Mouse (Mus musculus) stomach, embryonic 14.5 days (tissue): Measurements from ENCODE around the gene Zfp146. TPM values are rescaled to one million over a fixed set of nuclear protein-coding genes. Genes with fewer than 3 reads are reported as not detected.
"Not testable (repeated sequence)": the region's sequence is repeated elsewhere in the genome, so short reads cannot be mapped to it uniquely, and the experiment has no call there.

Source experiments
- ATAC-seq: fragments of 200-750 bp; cut with Nextera tagmentation; 2 replicates; pipeline ENCODE4 v1.8.0; 2017; ENCODE audit warnings: low read depth, moderate TSS enrichment; ENCODE audit not compliant: insufficient number of reproducible peaks, insufficient read depth, low FRiP score
- H3K27ac ChIP-seq: fragments of 300-500 bp; sonication (generic); 2 replicates; pipeline ENCODE4 v1.5.1; 2014; ENCODE audit warnings: mild to moderate bottlenecking, low read length, moderate library complexity, mixed read lengths
- H3K27me3 ChIP-seq: fragments of 300-500 bp; sonication (generic); 2 replicates; pipeline ENCODE4 v1.6.1; 2014; ENCODE audit warnings: low read length, control low read depth, mixed read lengths; ENCODE audit not compliant: control insufficient read depth, insufficient read depth
- H3K36me3 ChIP-seq: fragments of 300-500 bp; sonication (generic); 2 replicates; pipeline ENCODE4 v1.6.1; 2014; ENCODE audit warnings: mild to moderate bottlenecking, control low read depth, low read length, moderate library complexity, mixed read lengths; ENCODE audit not compliant: control insufficient read depth, insufficient read depth
- H3K4me1 ChIP-seq: fragments of 300-500 bp; sonication (generic); 2 replicates; pipeline ENCODE4 v1.6.1; 2014; ENCODE audit warnings: low read length, control low read depth, mixed read lengths; ENCODE audit not compliant: control insufficient read depth, insufficient read depth
- H3K4me2 ChIP-seq: fragments of 300-500 bp; sonication (generic); replicated peaks from 2 replicates; pipeline ENCODE4 v1.6.1; 2014; ENCODE audit warnings: low read depth, low read length, control low read depth
- H3K4me3 ChIP-seq: fragments of 300-500 bp; sonication (generic); 2 replicates; pipeline ENCODE4 v1.5.1; 2014; ENCODE audit warnings: low read depth, low read length, control low read depth
- H3K9ac ChIP-seq: fragments of 300-500 bp; sonication (generic); replicated peaks from 2 replicates; pipeline ENCODE4 v1.6.1; 2014; ENCODE audit warnings: low read depth, mild to moderate bottlenecking, control low read depth, low read length, moderate library complexity, mixed read lengths
- H3K9me3 ChIP-seq: fragments of 300-500 bp; sonication (generic); 2 replicates; pipeline ENCODE4 v1.6.1; 2016; ENCODE audit warnings: low read depth, low read length, control low read depth; ENCODE audit not compliant: control insufficient read depth
- WGBS: fragments of 180-500 bp; shearing (Covaris S2); extraction: QIAGEN DNeasy Blood & Tissue Kit; methylation state at CpG from one replicate; pipeline ENCODE4 v1.1.7; 2014; 5-methylcytosine and 5-hydroxymethylcytosine counted together
- polyA plus RNA-seq: library from polyadenylated mRNA; unstranded; fragments of >200 nt; fragmentation: Nextera tagmentation; extraction: Ambion mirVana; gene quantifications from 2 replicates; pipeline ENCODE4 v1.2.1, GENCODE M21; 2014

Gene Zfp146
- polyA plus RNA-seq = 19.6 and 22.3 TPM in 2 replicates

- Histone ChIP-seq H3K27me3 (no peaks in the 10 kb centered on the region), H3K4me1 (peaks cover 12% of the 10 kb centered on the region), H3K27ac (peak within 1 kb of the TSS; percentile 87), H3K9me3 (peaks cover 22% of the 10 kb centered on the region), H3K9ac (peak within 1 kb of the TSS; percentile 83), H3K36me3 (peaks cover 8% of the 10 kb centered on the region), H3K4me2 (peak within 1 kb of the TSS; percentile 80), H3K4me3 (peak within 1 kb of the TSS; percentile 67)
- peak; percentile 97 for ATAC-seq
- under 1% methylated on average over 36 of the region's 36 CpGs for WGBS
These were observed at the start of gene Zfp146 for GRCm38 (mm10) chr7:30169583-30170282. Zfp146 (minus strand) TSS chr7:30169750.

GRCm38 (mm10) chr7:30217277-30217676 is 47.7 kb upstream of the Zfp146 start:
- no peaks in the 10 kb centered on the region for H3K27me3 ChIP-seq
- 75% methylated on average over 2 of the region's 2 CpGs for WGBS
- H3K36me3 ChIP-seq = no peaks in the 10 kb centered on the region
- no peak for ATAC-seq
- no peaks in the 10 kb centered on the region for H3K4me1 ChIP-seq
- no peak overlapping the region for H3K27ac ChIP-seq
- no peak overlapping the region for H3K4me3 ChIP-seq
- no peak overlapping the region for H3K4me2 ChIP-seq
- no peak overlapping the region for H3K9ac ChIP-seq
- no peaks in the 10 kb centered on the region for H3K9me3 ChIP-seq

DNA sequence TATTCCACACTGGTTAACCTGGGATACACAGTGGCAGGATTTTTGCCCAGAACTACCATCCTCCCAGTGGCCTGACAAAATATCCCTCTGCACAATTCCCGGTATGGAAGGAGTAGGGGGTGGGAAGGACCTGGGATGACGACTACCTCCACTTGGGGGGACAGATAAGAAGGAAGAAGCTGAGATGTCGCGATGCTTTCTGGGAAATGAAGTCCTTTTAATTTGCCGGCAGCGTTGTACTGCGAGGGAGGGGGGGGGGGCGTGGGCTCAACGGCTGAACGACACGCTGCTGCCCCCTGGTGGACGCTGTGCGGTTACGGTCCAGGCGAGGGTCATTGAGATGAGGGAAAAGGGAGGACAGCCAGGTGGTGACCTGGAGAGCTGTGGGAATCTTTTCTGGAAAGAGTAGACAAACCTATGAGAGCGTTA is 47.2 kb upstream of the Zfp146 start:
- WGBS = under 1% methylated on average over 16 of the region's 16 CpGs
- Histone ChIP-seq H3K4me1 (no peaks in the 10 kb centered on the region), H3K9me3 (no peaks in the 10 kb centered on the region), H3K27ac (no peak overlapping the region), H3K27me3 (no peaks in the 10 kb centered on the region), H3K9ac (no peak overlapping the region), H3K4me3 (peak overlapping the region; percentile 2; the same call in 1 of the 2 replicates), H3K4me2 (peak overlapping the region; percentile 28; the same call in 1 of the 2 replicates), H3K36me3 (no peaks in the 10 kb centered on the region)
- peak; percentile 64 for ATAC-seq

DNA sequence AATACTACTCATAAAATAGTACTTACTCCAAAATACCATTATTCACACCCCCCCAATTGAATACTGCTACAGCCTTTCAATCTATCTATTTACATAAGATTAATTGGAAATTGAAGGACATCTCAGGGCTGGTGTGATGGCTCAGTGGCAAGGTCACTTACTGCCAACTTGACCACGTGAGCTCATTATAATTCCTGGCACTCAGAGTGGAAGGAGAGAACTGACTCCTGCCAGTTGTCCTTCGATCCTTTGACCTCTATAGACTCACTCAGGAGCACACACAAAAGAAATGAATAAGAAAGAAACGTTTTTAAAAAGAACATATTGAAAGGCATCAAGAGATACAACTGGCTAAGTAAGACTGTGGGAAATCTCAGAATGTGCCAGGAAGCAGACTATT is 46.3 kb upstream of the Zfp146 start:
- Histone ChIP-seq H3K9ac (no peak overlapping the region), H3K4me2 (no peak overlapping the region), H3K27me3 (no peaks in the 10 kb centered on the region), H3K4me1 (no peaks in the 10 kb centered on the region), H3K27ac (no peak overlapping the region), H3K36me3 (no peaks in the 10 kb centered on the region), H3K9me3 (no peaks in the 10 kb centered on the region), H3K4me3 (no peak overlapping the region)
- 89% methylated on average over 3 of the region's 3 CpGs for WGBS
- no peak for ATAC-seq

GRCm38 (mm10) chr7:30213881-30214280 is 44.3 kb upstream of the Zfp146 start:
- Histone ChIP-seq H3K27ac (no peak overlapping the region), H3K4me2 (no peak overlapping the region), H3K9me3 (no peaks in the 10 kb centered on the region), H3K4me3 (no peak overlapping the region), H3K9ac (no peak overlapping the region), H3K4me1 (no peaks in the 10 kb centered on the region), H3K36me3 (no peaks in the 10 kb centered on the region), H3K27me3 (no peaks in the 10 kb centered on the region)
- no peak for ATAC-seq
- 74% methylated on average over 3 of the region's 3 CpGs for WGBS

- 28% methylated on average over 4 of the region's 4 CpGs for WGBS
- no peaks in the 10 kb centered on the region for H3K4me1 ChIP-seq
- H3K27ac ChIP-seq = no peak overlapping the region
- no peak overlapping the region for H3K4me3 ChIP-seq
- no peak for ATAC-seq
- no peaks in the 10 kb centered on the region for H3K9me3 ChIP-seq
- H3K36me3 ChIP-seq = no peaks in the 10 kb centered on the region
- no peak overlapping the region for H3K9ac ChIP-seq
- no peak overlapping the region for H3K4me2 ChIP-seq
- no peaks in the 10 kb centered on the region for H3K27me3 ChIP-seq
These were observed 41.5 kb upstream of the Zfp146 start for GRCm38 (mm10) chr7:30211025-30211424.

- H3K9me3 ChIP-seq, H3K4me3 ChIP-seq, ATAC-seq, H3K9ac ChIP-seq, H3K27me3 ChIP-seq, H3K4me1 ChIP-seq, H3K36me3 ChIP-seq, H3K27ac ChIP-seq, H3K4me2 ChIP-seq: not testable (repeated sequence)
- 59% methylated on average over 5 of the region's 5 CpGs for WGBS
These were observed 36.8 kb upstream of the Zfp146 start for GRCm38 (mm10) chr7:30206364-30206763.

GRCm38 (mm10) chr7:30205383-30205782 is 35.8 kb upstream of the Zfp146 start:
- no peaks in the 10 kb centered on the region for H3K4me1 ChIP-seq
- H3K4me3 ChIP-seq = no peak overlapping the region
- H3K27me3 ChIP-seq = no peaks in the 10 kb centered on the region
- ATAC-seq = no peak
- no peaks in the 10 kb centered on the region for H3K9me3 ChIP-seq
- H3K36me3 ChIP-seq = no peaks in the 10 kb centered on the region
- no peak overlapping the region for H3K9ac ChIP-seq
- no peak overlapping the region for H3K4me2 ChIP-seq
- WGBS = 0% methylated on average over 2 of the region's 2 CpGs
- no peak overlapping the region for H3K27ac ChIP-seq

DNA sequence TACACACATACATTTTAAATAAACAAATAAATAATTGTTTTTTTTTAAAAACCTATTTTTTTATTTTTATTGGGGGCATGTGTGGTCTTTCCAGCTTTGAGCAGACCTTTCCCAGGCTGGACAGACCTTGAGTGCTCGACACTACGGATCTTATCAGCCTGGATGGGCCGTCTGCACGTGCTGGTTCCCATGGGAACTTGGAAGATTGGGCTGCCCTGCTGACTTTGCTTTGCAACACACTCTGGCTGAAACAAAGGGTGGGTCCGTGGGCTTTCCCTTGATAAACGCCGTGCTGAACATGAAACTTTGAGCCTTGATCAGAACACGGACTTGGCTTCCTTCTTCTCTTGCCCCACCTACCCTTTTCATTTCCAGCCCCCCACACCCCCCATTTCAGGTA is 34.8 kb upstream of the Zfp146 start:
- H3K9me3 ChIP-seq = no peaks in the 10 kb centered on the region
- peak; percentile 67; the same call in 1 of the 2 replicates for ATAC-seq
- H3K4me3 ChIP-seq = no peak overlapping the region
- H3K4me2 ChIP-seq = no peak overlapping the region; the same call in 1 of the 2 replicates
- H3K4me1 ChIP-seq = no peaks in the 10 kb centered on the region
- no peaks in the 10 kb centered on the region for H3K27me3 ChIP-seq
- H3K27ac ChIP-seq = peak overlapping the region; percentile 23; the same call in 1 of the 2 replicates
- H3K36me3 ChIP-seq = no peaks in the 10 kb centered on the region
- no peak overlapping the region for H3K9ac ChIP-seq
- 34% methylated on average over 8 of the region's 8 CpGs for WGBS
